In genomic region chr2:31893110-31893669, GRCm38 (mm10) we compare ENCODE assay signal across 21 mouse cellular contexts. TPM values are rescaled to one million over a fixed set of nuclear protein-coding genes. Genes with fewer than 3 reads are reported as not detected.
DNase-seq lines count a peak whose midpoint lies in the region; ATAC-seq lines count a peak whose summit lies in the region.
"Had no signal": no experiment of that assay in that cellular context is flagged by ENCODE, and none has a peak within 500 bp of the region (broad histone marks: within the 10 kb centered on the region; RNA-seq: fewer than 3 reads in every experiment).

No protein-coding gene starts in this region.

- H3K36me3 ChIP-seq in kidney, embryonic 15.5 days: no peaks in the 10 kb centered on the region
- H3K36me3 ChIP-seq in embryonic facial prominence, embryonic 13.5 days: no peaks in the 10 kb centered on the region
- no peaks in the 10 kb centered on the region for H3K36me3 ChIP-seq in limb, embryonic 11.5 days (ENCODE audit: control insufficient read depth, insufficient read depth, low read length)
- H3K36me3 ChIP-seq: heart, embryonic 15.5 days; liver, embryonic 13.5 days; lung, embryonic 15.5 days; midbrain, embryonic 12.5 days; neural tube, embryonic 15.5 days had no signal

- peak; percentile 40; the same call in 1 of the 2 replicates for ATAC-seq in kidney, embryonic 15.5 days (replicated peaks; ENCODE audit: low FRiP score)
- ATAC-seq in embryonic facial prominence, embryonic 13.5 days (ENCODE audit: insufficient number of reproducible peaks, insufficient read depth, low FRiP score, low TSS enrichment, low read depth): 0 out of 2 replicates have a peak, but pooled peaks have one; percentile 50
- ATAC-seq in limb, embryonic 11.5 days (ENCODE audit: insufficient number of reproducible peaks, low FRiP score, low TSS enrichment, low read depth): no peak
- ATAC-seq in erythroblast, adult 5-6 weeks (replicated peaks; ENCODE audit: low FRiP score, poor library complexity, severe bottlenecking): no peak
- ATAC-seq: inflammation-experienced regulatory T-cells, adult 6 months had no signal

- peaks cover 12% of the 10 kb centered on the region for H3K27me3 ChIP-seq in kidney, embryonic 15.5 days
- H3K27me3 ChIP-seq in embryonic facial prominence, embryonic 13.5 days: peaks cover 22% of the 10 kb centered on the region
- H3K27me3 ChIP-seq in limb, embryonic 11.5 days (ENCODE audit: control insufficient read depth, insufficient read depth, low read length): 0 out of 2 replicates have a peak, but pooled peaks cover 2% of the 10 kb centered on the region

- DNase-seq in cerebellum, postnatal 10 days: peak; percentile 39 to 41
- no peak for DNase-seq in cerebellum, adult 8-10 months
- no peak for DNase-seq in kidney, postnatal 10 days
- DNase-seq in limb, embryonic 11.5 days (ENCODE audit: low spot score): peak; percentile 45
- DNase-seq in right cerebral cortex, adult 2 months (ENCODE audit: low spot score in 2 of 2): no peak
- DNase-seq: adrenal gland, postnatal 25 days; cerebellum, adult 18-20 months; heart, adult 2 months; kidney, adult 8-10 months; liver, embryonic 13.5 days; thymus, adult 18-20 months had no signal

- H3K4me1 ChIP-seq in kidney, embryonic 15.5 days: peaks cover 52% of the 10 kb centered on the region
- H3K4me1 ChIP-seq in embryonic facial prominence, embryonic 13.5 days: peaks cover 34% of the 10 kb centered on the region
- H3K4me1 ChIP-seq in limb, embryonic 11.5 days (ENCODE audit: control insufficient read depth, insufficient read depth, low read length): peaks cover 19% of the 10 kb centered on the region
- H3K4me1 ChIP-seq: heart, embryonic 15.5 days; liver, embryonic 13.5 days; lung, embryonic 15.5 days had no signal

- no peak overlapping the region for H3K4me2 ChIP-seq in kidney, embryonic 15.5 days
- peak overlapping the region; percentile 21; the same call in 1 of the 2 replicates for H3K4me2 ChIP-seq in embryonic facial prominence, embryonic 13.5 days
- no peak overlapping the region for H3K4me2 ChIP-seq in limb, embryonic 11.5 days (ENCODE audit: low read depth, severe bottlenecking)
- H3K4me2 ChIP-seq: heart, embryonic 15.5 days; liver, embryonic 13.5 days; lung, embryonic 15.5 days; midbrain, embryonic 12.5 days; neural tube, embryonic 15.5 days had no signal

- peak overlapping the region; percentile 33; the same call in 1 of the 2 replicates for H3K27ac ChIP-seq in kidney, embryonic 15.5 days
- H3K27ac ChIP-seq in embryonic facial prominence, embryonic 13.5 days: peak overlapping the region; percentile 87
- peak overlapping the region; percentile 26; the same call in 1 of the 2 replicates for H3K27ac ChIP-seq in limb, embryonic 11.5 days (replicated peaks; ENCODE audit: low read depth, low read length)
- H3K27ac ChIP-seq: heart, adult 2 months; heart, embryonic 15.5 days; liver, embryonic 13.5 days; lung, embryonic 15.5 days; macrophage; midbrain, embryonic 12.5 days; neural tube, embryonic 15.5 days had no signal

- no peak overlapping the region for H3K9ac ChIP-seq in kidney, embryonic 15.5 days
- H3K9ac ChIP-seq in embryonic facial prominence, embryonic 13.5 days: no peak overlapping the region
- no peak overlapping the region for H3K9ac ChIP-seq in limb, embryonic 11.5 days (ENCODE audit: low read length)
- H3K9ac ChIP-seq: heart, embryonic 15.5 days; liver, embryonic 13.5 days; lung, embryonic 15.5 days; midbrain, embryonic 12.5 days; neural tube, embryonic 15.5 days had no signal

- 35% methylated on average over 10 of the region's 10 CpGs for WGBS in kidney, embryonic 15.5 days
- WGBS in embryonic facial prominence, embryonic 13.5 days: 37% methylated on average over 10 of the region's 10 CpGs
- WGBS in limb, embryonic 11.5 days: 35% methylated on average over 10 of the region's 10 CpGs

- no peaks in the 10 kb centered on the region for H3K9me3 ChIP-seq in kidney, embryonic 15.5 days (replicated peaks)
- H3K9me3 ChIP-seq in embryonic facial prominence, embryonic 13.5 days: no peaks in the 10 kb centered on the region
- no peaks in the 10 kb centered on the region for H3K9me3 ChIP-seq in limb, embryonic 11.5 days (ENCODE audit: control insufficient read depth, low read length)
- H3K9me3 ChIP-seq: heart, embryonic 15.5 days; liver, embryonic 13.5 days; lung, embryonic 15.5 days; midbrain, embryonic 12.5 days; neural tube, embryonic 15.5 days had no signal

- no peak overlapping the region for H3K4me3 ChIP-seq in kidney, embryonic 15.5 days (replicated peaks)
- H3K4me3 ChIP-seq in embryonic facial prominence, embryonic 13.5 days: no peak overlapping the region
- no peak overlapping the region for H3K4me3 ChIP-seq in limb, embryonic 11.5 days (ENCODE audit: low read depth, low read length)
- H3K4me3 ChIP-seq: heart, adult 2 months; heart, embryonic 15.5 days; liver, embryonic 13.5 days; lung, embryonic 15.5 days; midbrain, embryonic 12.5 days; myocyte; neural tube, embryonic 15.5 days had no signal

RNA-seq across cellular contexts. Expression of gene Lamc3, which starts 6.1 kb away (rescaled TPM):
- polyA plus RNA-seq in kidney, embryonic 15.5 days (2015; fragmentation: Nextera tagmentation; extraction: Ambion mirVana): 3.5 and 4.5 TPM in 2 replicates
- 2.6 and 3.9 TPM in 2 replicates for polyA plus RNA-seq in embryonic facial prominence, embryonic 13.5 days (2015; fragmentation: Nextera tagmentation; extraction: Ambion mirVana)
- 0.13 and 0.17 TPM in 2 replicates for polyA plus RNA-seq in limb, embryonic 11.5 days (2014; fragmentation: Nextera tagmentation; extraction: Ambion mirVana)
- total RNA-seq in erythroblast, adult 5-6 weeks (2015; ENCODE audit: low replicate concordance): not detected in 2 replicates
- not detected in 2 replicates for total RNA-seq in erythroblast, adult 5-6 weeks (2017; ENCODE audit: low replicate concordance)
- polyA plus RNA-seq: inflammation-experienced regulatory T-cells, adult 6 months; macrophage had no signal

RNA-seq across cellular contexts. Expression of gene Fibcd1, which starts 47.4 kb away (rescaled TPM):
- 1.2 and 1.6 TPM in 2 replicates for polyA plus RNA-seq in kidney, embryonic 15.5 days (2015; fragmentation: Nextera tagmentation; extraction: Ambion mirVana)
- 0.55 and 0.83 TPM in 2 replicates for polyA plus RNA-seq in embryonic facial prominence, embryonic 13.5 days (2015; fragmentation: Nextera tagmentation; extraction: Ambion mirVana)
- polyA plus RNA-seq in limb, embryonic 11.5 days (2014; fragmentation: Nextera tagmentation; extraction: Ambion mirVana): 0.03 TPM in 1 of 2 replicates, not detected in the other
- total RNA-seq in erythroblast, adult 5-6 weeks (2015; ENCODE audit: low replicate concordance): not detected in 2 replicates
- total RNA-seq in erythroblast, adult 5-6 weeks (2017; ENCODE audit: low replicate concordance): not detected in 2 replicates
- total RNA-seq: heart, adult 2 months had no signal
- polyA plus RNA-seq: heart, adult 2 months; heart, embryonic 15.5 days; lung, embryonic 15.5 days; macrophage had no signal

RNA-seq across cellular contexts. Expression of gene Aif1l, which starts 56.7 kb away (rescaled TPM):
- 75.5 and 76.3 TPM in 2 replicates for polyA plus RNA-seq in kidney, embryonic 15.5 days (2015; fragmentation: Nextera tagmentation; extraction: Ambion mirVana)
- polyA plus RNA-seq in embryonic facial prominence, embryonic 13.5 days (2015; fragmentation: Nextera tagmentation; extraction: Ambion mirVana): 45.9 and 46.4 TPM in 2 replicates
- 110 and 121 TPM in 2 replicates for polyA plus RNA-seq in limb, embryonic 11.5 days (2014; fragmentation: Nextera tagmentation; extraction: Ambion mirVana)
- total RNA-seq in erythroblast, adult 5-6 weeks (2015; ENCODE audit: low replicate concordance): not detected in 2 replicates
- not detected in 2 replicates for total RNA-seq in erythroblast, adult 5-6 weeks (2017; ENCODE audit: low replicate concordance)
- polyA plus RNA-seq: macrophage had no signal

Comparison
In these comparisons a context has a peak if more than half of its experiments do, and no peak if none do; other contexts are left out.
1. DNase-seq: peak in cerebellum, postnatal 10 days (2 of 2) and limb, embryonic 11.5 days (single experiment); none in cerebellum, adult 8-10 months (single experiment), kidney, postnatal 10 days (single experiment) and right cerebral cortex, adult 2 months (0 of 2).
2. ATAC-seq: peak in kidney, embryonic 15.5 days (single experiment) and embryonic facial prominence, embryonic 13.5 days (single experiment); none in limb, embryonic 11.5 days (single experiment) and erythroblast, adult 5-6 weeks (single experiment).
3. H3K27ac ChIP-seq: peak in every context shown above with its lines; median percentile 87 in embryonic facial prominence, embryonic 13.5 days; 33 in kidney, embryonic 15.5 days; 26 in limb, embryonic 11.5 days.